Mouse (Mus musculus) embryo, embryonic 10.5 days (tissue): ENCODE measurements at regions not wholly inside any gene's neighbourhood (a gene's known extent, or its start where the extent isn't known, plus 50 kb on each side); places are given as distances from the start of the nearest gene placed in this dataset.

Experiments used
- DNase-seq: peaks from one replicate; pipeline ENCODE4 v3.0.0-alpha.2; 2015; ENCODE audit warnings: low spot score

DNA sequence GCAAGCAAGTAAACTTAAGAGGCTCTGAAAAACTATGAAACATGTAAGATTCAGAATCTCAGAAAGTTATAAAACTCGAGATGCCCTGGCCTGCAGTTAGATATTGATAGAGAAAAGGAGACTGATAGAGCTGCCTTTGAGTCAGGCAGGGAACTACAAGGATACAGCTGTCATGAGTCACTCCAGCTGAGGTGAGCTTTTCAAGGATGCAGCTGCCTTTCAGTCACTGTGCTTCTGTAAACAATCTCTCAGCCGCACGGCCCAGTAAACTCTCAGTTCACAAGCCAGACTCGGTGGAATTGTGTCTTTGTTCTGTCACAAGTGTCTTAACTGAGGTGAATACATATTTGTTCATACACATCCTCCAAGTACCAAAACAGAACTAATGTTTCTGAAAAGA, 334.9 kb upstream of the Rsrc1 start:
- DNase-seq: peak; percentile 22

DNA sequence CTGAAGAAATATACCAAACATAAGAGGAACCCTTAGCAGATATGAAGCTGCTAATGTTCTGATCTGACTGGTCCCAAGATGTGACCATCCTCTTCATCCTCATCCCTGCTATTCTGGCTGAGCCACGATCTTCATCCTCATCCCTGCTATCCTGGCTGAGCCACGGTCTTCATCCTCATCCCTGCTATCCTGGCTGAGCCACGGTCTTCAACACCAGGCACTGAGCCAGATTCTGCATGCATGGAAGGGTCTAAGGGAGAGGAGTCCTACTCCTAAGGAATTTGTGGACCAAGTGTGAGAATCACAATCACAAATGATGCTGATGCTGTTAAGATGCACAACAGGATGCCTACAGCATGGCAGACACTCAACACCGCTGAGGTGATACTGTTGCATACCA, 331.9 kb upstream of the Rsrc1 start:
- no peak for DNase-seq

DNA sequence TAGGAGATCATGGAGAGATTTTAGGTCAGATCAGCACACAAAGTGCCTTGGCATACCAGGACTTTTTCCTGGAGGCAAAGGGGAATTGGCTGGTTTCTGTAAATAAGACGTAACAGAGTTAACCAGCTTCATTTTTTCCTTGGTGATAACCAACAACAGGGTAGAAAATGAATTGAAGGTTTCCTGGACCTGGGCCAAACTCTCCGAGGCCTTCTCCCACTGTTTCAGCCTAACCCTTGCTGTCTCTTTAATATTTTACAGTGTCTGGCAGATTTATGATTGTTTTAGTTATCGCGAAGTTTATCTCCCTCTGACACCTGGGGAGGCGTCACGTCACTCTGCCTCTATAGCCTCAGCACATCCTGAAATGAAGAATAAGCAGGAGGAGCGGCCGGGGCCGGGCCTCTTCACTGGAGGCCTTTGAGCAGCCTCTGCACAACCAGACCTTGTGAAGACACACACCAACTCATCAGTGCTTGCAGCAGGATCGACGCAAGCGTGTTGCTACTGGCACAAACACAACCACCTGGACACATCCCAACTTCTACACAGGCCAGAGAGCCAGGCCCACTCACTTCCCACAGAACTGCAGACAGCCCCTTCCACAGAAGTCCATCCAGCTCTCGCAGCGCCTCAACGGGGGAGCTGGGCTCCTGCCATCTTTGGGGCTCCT, 331.0 kb upstream of the Rsrc1 start:
- DNase-seq: no peak

DNA sequence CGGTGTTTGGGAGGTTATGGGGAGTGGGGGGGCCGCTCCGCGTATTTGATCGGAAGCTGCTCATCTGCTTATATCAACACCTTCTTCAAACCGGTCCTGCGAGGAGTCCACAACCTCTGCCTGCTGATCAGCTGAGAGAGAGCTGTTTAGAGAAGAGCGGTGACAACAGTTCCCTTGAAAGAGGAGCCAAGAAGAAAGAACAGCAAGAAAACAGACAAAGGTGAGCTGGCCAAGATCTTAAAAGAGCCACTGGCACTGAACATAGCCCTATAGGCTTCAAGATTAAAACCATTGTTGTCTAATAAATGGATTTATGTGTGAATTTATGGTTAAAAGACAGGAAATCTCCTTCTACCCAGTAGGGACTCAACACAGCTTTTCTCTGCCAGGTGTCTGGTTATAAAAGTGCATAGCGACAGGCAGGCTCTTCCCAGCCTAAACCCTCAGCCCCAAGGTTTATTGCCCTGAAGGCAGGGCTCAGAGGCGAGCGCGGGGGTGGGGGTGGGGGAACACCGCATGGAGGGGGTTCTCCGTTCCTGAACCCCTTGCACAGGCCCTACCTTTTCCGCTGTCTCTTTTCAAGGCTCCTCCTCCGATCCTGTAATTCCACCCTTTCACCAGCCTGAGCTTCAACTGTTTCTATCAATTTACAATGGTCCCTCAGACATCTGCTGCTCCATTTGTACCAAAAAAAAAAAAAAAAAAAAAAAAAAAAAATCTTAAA, 330.3 kb upstream of the Rsrc1 start:
- DNase-seq: no peak

DNA sequence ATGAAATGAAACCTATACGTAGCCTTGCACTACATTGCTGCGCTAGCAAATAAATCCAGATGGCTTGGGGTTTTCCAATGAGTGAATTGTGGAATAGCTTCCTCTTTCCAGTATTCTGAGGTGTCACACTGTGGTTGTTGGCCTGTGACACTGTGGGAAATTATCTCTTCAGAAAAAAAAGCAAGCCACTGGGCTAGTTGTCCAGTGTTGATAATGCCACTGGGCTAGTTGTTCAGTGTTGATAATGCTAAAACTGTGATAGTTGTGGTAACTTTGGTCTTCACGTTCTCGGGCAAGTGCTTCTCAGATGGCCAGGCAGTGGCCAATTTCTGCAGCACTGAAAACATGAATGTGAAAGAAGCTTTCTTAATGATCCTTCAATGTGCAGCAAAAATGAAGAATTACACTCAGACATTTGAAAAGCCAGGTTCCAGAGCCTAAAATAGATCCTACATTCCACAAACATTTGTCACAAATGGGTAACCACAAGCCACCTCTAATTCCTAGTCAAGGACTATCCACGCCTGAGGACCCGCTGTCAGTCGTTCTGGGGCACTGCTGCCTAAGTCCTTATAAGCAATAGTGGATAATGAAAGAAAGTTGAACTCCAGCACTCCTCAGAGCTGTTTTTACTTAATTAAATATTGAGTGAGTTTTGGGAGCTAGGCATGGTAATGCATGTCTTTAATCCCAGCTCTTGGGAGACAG, 328.9 kb upstream of the Rsrc1 start:
- DNase-seq: no peak

DNA sequence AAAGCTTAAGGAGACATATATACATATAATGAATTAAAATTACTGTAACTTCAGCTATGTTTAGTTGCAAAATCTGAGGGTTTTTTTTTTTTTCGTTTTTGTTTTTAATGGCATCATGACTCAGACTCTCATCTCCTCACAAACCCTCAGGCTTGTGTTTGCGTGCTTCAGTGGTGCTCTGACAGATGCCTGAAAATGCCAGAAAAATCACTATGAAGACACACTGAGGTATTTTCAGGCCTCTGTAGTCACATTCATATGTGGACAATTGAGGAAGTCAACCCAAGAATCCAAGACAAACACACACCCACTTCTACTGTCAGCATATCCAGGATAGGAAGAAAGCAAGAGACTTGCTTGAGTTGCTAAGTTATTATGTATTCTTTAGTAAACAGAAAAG, 327.2 kb upstream of the Rsrc1 start:
- no peak for DNase-seq

DNA sequence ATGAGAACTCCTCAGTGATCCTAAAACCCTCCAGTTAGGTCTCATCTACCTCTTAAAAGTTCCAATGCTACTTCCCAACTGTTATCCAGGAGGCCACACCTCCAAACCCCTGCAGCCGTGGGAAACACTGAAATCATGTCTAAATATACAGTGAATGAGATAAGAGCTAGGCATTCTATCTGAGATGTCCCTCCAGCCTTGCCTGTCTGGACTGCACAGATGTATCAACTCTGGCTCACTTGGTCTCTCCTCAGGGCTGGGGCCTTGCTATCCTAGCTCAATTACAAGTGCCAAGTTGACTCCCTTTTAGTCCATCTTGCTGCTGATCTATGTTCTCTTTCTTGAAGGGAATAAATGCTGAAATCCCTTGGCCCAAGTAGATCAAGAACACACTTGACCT, 326.3 kb upstream of the Rsrc1 start:
- no peak for DNase-seq

DNA sequence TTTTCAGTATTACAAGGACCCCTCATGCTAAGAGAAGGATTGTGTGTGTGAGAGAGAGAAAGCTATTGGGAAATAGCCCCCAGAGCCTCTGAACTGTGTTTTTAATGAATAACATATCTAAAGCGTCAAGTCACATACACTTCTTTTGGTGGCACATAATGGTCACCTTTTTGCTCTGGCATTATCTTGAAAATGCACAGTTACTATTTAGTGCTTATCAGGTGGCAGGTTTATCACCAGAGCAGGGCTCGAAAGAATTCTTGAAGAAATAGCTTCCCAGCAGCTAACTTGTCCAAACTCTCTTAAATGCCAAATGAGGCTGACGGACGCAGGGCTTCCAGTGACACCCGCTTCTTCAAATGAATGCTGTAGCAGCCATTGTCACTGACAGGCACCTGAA, 324.7 kb upstream of the Rsrc1 start:
- DNase-seq: no peak

DNA sequence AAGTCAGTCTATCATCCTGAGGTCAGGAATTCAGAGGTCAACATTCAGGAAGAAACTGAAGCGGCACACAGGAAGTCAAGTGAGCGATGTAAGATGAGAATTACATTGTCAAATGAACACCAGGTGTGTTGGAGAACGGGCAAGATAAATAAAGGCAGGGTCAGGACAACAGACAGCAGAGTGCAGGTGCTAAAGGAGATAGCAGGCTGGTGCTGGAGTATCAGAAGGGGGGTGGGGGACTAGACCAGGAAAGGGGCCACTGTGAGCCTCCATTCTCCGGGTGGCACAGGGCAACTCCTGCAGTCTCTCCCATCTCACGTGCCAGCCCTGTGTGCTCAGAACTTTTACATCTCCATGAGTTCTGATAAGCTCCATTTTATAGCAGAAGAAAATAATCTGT, 320.6 kb upstream of the Rsrc1 start:
- DNase-seq: peak; percentile 31

DNA sequence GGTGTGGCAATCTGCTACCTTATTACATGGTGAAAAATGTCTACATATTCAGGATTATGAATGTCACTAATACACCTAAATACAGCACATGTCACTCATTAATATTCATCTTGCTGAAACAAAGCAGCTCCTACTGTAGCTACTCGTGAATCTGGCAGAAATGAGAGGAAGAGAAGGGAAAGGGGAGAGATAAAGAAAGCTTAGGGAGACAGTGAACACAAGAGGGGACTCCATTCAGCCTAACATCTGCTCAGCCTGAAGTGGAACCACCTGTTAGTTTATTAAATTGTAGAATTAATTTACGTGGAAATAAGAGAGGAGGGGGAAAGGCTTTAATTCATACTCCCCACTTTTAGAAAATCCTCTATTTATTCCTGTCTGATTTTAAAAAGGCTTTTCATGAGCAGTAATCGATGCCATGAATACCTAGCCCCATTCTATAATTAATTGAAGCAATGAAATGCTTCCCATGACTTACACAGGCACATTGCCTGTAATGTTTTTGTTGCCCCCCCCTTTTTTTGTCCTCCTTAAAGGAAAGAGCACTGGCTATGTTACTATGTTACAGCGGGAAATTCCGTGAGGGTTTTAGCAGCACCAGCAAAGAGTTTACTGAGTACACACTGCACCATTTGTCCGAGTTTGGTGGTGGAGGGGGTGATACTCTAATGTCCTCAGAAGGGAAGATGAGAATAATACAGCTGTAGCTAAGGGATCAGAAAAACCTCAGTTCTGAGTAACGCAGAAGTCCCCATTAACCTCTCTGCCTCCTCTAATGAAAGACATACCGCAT, 319.2 kb upstream of the Rsrc1 start:
- no peak for DNase-seq

DNA sequence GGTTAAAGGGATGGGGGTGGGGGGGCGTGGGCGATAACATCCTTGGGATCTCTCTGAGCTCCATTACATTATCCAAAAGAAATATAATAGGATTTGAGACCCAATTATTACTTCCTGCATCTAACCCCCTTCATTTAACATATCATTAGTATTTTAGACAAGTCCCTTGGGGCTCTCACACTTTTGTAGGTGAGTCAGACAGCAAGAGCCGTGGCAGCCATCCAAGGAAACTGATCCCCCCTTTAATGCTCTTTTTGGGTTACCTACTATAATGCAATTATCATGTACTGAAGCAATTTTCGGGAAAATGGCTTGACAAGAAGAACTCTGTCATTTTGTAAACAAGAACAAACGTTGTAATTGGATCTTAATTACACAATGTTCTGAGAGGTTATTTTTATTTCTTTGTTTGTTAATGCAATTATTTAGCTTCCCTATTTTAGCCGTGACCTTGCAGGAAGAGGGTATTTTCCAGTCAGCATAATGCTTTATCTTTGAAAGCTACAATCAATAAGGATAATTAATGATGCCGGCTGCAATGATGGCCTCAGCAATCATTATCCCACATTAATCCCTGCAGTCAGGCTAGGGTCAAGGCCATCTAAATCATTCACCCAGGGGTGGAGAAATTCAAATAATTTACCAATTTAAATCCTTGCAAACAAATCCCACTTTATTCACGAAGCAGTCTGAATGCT, 297.5 kb upstream of the Rsrc1 start:
- DNase-seq: no peak

DNA sequence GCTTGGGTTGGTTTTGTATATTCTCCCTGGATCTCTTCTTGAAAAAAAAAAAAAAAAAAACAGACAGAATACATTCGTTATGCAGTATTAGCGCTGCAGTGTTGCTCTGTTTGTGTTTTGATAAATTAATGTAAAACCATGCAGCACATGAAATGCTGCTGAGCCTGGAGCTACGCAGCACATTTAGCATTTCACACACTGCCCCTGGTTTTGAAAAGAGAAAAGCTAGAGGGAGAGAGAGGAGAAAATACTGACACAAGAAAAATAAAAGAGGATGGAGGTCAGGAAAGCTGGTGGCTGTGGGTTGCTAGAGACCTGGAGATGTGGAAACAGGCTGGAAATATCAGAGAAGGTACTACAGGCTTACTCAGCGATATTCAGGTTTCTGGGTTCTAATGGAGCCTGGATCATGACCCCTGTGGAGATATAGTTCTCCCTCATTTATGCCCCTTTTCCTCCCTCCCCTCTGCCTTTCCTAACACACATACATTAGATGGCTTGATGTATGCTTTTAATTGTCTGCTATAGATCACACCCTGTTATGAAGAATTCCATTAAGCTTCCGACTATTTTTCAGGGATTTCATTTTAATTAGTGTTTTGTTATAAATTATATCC, 296.8 kb upstream of the Rsrc1 start:
- DNase-seq: no peak

DNA sequence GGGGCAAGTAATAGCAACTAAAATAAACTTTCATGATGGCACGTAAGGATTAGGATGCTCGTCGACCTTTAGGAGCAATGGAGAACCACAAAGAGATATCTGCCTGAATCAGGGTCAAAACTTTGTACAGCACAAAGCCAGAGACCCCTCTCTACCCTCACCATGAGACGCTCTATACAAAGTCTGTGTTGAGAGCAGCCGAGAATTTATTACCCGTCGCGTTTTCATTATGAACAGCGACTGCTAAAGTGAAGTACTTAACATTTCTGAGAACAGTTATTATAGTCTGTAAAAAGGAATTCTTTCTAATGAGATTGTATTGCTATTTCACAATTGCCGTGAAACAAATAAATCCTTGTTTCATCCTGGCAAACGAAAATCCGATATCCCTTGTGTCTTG, 296.1 kb upstream of the Rsrc1 start:
- DNase-seq: no peak

DNA sequence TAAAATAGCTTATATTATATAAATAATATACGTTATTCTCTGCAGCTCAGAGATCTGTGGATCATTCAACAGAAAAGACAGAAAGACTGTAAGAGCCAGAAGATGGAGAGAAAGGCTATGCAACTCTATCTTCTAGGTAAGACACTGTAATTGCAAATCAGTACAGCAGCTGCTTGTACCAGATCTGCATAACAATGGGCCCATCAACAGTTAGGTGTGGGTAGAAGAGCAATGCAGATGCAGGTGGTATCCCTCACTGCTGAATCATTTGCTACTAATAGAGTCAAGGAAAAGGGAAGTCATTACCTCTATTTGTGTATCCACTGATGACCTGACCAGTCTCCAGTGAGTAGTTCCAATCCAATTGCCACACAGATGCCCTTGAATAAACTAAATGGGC, 294.1 kb upstream of the Rsrc1 start:
- DNase-seq: no peak

DNA sequence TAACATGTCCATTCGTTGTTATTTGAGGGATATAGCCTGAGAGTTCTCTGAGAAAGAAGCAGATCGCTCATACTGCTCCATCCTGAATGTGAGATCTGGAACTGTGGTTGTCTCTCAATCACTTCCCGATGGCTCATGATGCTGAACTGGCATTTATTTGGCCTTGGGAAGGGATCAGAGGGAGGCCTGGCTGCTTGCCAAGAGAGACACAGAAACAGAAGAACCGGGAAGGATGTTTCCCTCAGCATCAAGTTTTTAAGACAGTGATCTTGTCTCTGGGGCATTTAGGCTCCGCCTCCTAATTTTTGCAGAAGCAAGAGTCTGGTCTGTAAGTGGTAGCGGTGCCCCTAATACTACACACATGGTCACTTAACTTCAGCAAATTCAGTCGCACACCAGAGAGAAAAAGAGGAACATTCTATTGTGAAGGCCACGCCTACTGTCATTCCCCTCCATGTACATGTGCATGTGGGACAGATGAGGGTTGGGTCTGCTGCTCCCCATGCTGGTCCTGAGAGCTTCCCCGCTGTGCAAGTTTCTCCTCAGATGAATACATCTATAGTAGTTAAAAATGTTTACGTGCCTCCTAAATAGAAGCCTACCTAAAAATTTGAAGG, 290.2 kb upstream of the Rsrc1 start:
- DNase-seq: no peak

DNA sequence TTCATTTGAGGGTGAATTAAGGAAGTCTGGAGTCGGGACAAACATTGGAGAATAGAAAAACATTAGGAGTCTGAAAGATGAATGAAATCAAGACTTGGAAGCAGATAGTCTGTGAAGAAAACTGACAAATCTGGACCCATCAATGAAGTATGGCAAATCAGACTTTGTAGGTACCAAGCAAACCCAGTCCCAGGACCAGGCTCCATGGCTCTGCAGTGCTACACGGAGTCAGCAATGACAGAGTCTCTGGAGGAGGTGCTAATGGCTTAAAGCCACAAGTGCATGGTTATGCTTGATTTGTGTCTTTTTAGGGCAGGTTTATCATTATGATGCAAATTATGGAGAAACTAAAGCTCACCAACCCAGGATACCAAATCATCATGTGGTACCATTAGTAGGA, 286.1 kb upstream of the Rsrc1 start:
- no peak for DNase-seq

DNA sequence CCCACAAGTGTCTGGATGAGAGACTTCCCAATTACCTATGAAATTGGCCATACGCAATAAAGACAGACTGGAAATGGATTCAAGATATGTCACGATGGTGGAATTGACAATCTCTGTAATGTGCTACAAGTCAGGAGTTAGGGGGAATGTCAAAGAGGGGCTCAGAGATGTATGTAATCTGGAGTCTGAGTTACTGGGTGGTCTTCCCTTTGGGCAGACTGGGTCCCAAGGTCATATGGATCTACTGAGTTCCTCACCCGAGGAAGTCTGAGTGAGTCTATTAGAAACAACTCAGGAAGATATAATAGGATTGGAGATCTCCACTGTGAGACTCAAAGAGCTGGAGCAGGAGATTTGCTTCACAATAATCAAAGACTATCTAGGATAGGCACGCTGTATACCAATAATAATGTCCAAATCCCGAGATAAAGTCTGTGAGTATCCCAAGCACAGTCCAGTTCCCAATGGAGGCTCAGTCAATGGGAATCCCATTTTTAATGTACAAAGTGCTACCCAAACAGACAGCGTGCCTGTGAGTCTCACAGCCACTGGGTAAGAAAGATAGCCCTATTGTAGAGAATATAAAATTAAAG, 285.4 kb upstream of the Rsrc1 start:
- no peak for DNase-seq

DNA sequence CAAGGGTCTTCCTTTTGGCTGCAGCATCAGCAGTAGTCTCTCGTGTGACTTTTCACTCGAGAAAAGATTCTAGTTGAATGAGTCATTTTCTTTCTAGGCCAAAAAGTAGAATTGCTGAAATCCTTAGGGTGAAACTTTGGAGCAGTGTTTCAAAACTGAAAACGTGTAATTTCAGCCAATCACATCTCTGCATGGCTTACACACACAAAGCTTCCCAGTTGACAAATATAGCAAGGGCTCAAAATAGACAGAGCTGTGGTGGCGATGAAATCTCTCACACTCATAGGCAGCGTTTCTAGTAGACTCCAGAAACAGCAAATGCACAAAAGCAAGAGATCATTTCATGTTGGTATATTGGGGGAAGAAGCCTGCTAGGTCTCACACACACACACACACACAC, 283.1 kb upstream of the Rsrc1 start:
- no peak for DNase-seq

DNA sequence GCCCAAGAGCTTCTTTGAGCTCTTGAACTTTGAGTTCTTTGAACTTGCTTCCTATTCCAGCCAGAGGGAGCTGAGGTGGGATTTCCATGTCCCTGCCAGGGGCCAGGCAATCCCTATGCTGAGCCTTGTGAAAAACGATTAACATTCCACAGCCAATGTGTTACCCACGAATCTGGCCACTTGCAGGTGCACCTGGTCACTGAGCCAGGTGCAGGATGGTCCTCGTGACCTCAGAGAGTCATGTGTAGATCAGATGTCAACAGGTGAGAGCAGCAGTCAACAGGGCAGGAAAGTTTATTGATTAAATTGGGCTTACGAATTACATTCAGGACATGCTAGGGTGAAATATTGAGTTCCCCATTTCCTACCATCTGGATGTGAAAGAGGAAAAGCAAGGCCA, 275.4 kb upstream of the Rsrc1 start:
- DNase-seq: no peak

DNA sequence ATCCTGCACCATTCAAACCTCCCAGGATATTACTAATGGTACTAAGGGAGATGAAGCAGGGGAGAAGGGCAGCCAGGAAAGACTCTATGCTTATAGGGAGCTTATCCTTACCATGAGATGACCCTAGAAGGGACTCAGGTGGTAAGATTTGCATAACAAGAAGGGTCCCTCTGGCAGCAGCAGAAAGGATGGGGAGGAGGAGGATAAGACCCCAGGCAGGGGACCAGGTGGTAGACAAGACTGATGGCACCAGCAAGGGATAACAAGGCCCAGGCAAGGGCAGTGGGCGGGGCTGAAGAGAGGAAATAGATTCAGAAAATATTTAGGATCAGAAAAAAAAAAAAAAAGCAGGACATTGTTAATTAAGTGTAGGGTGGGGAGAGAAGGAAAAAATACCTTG, 245.7 kb upstream of the Rsrc1 start:
- no peak for DNase-seq
